Mouse (Mus musculus) MEL (cell line): ENCODE data around the gene Eme1. TPM values are rescaled to one million over a fixed set of nuclear protein-coding genes. Genes with fewer than 3 reads are reported as not detected.

ENCODE experiments used
- DNase-seq: peaks from one replicate; pipeline ENCODE4 v3.0.0; 2011; ENCODE audit warnings: low read depth, low spot score
- H3K27ac ChIP-seq: 2 replicates; pipeline ENCODE4 v1.5.1; 2012; ENCODE audit warnings: low read depth, mild to moderate bottlenecking, control low read depth, low read length, moderate library complexity; ENCODE audit not compliant: control insufficient read depth
- H3K27me3 ChIP-seq, 2 experiments: fragments of 150-350 bp in 1 of 2; sonication (generic) in 1 of 2; 2 replicates each; pipeline ENCODE4 v1.6.1; 2012; ENCODE audit warnings: low read length in 2 of 2, mild to moderate bottlenecking in 2 of 2, improper control_type of control experiment in 1 of 2, moderate library complexity in 1 of 2; ENCODE audit not compliant: insufficient read depth in 2 of 2, control insufficient read depth in 1 of 2
- H3K36me3 ChIP-seq, 2 experiments: 2 replicates each; pipeline ENCODE4 v1.6.1; 2012 to 2014; ENCODE audit warnings: low read length in 2 of 2, improper control_type of control experiment in 1 of 2, inconsistent platforms in 1 of 2, mild to moderate bottlenecking in 1 of 2; ENCODE audit not compliant: insufficient read depth in 2 of 2, control insufficient read depth in 1 of 2
- H3K4me1 ChIP-seq, 2 experiments: fragments of 150-350 bp in 1 of 2; sonication (generic) in 1 of 2; 2 replicates each; pipeline ENCODE4 v1.6.1; 2012; ENCODE audit warnings: low read length in 2 of 2, improper control_type of control experiment in 1 of 2, mild to moderate bottlenecking in 1 of 2; ENCODE audit not compliant: insufficient read depth in 2 of 2, control insufficient read depth in 1 of 2
- H3K4me3 ChIP-seq, 2 experiments: fragments of 150-350 bp in 1 of 2; sonication (generic) in 1 of 2; 2 replicates each; pipeline ENCODE4 v1.5.1; 2012; ENCODE audit warnings: low read depth in 2 of 2, low read length in 2 of 2, mild to moderate bottlenecking in 2 of 2, moderate library complexity in 2 of 2, control low read depth in 1 of 2, improper control_type of control experiment in 1 of 2; ENCODE audit not compliant: control insufficient read depth in 1 of 2, insufficient read depth in 1 of 2
- H3K79me2 ChIP-seq: 2 replicates; pipeline ENCODE4 v1.6.1; 2012; ENCODE audit warnings: mild to moderate bottlenecking, low read length, moderate library complexity; ENCODE audit not compliant: control insufficient read depth, poor library complexity, insufficient read depth
- H3K9ac ChIP-seq: 2 replicates; pipeline ENCODE4 v1.6.1; 2012; ENCODE audit warnings: low read depth, mild to moderate bottlenecking, control low read depth, low read length, moderate library complexity; ENCODE audit not compliant: control insufficient read depth, poor library complexity, severe bottlenecking
- H3K9me3 ChIP-seq: fragments of 150-350 bp; sonication (generic); replicated peaks from 2 replicates; pipeline ENCODE4 v1.6.1; 2012; ENCODE audit warnings: mild to moderate bottlenecking, low read length, improper control_type of control experiment, moderate library complexity; ENCODE audit not compliant: insufficient read depth
- CHD2 ChIP-seq: IDR thresholded peaks from 2 replicates; pipeline ENCODE4 v1.6.1; 2011; ENCODE audit warnings: low read length, improper control_type of control experiment
- CTCF ChIP-seq, 3 experiments: IDR thresholded peaks in 2 of 3; conservative IDR thresholded peaks in 1 of 3; 2 replicates each; pipeline ENCODE4 v1.5.1; 2011 to 2012; ENCODE audit warnings: low read length in 3 of 3, low read depth in 2 of 3, mild to moderate bottlenecking in 2 of 3, improper control_type of control experiment in 1 of 3, inconsistent platforms in 1 of 3, mixed read lengths in 1 of 3, moderate library complexity in 1 of 3; ENCODE audit not compliant: control insufficient read depth in 1 of 3, insufficient read depth in 1 of 3, poor library complexity in 1 of 3, severe bottlenecking in 1 of 3
- EP300 ChIP-seq, 2 experiments: IDR thresholded peaks; 2 replicates each; pipeline ENCODE4 v1.6.1; 2011; ENCODE audit warnings: improper control_type of control experiment in 2 of 2, low read length in 2 of 2, low read depth in 1 of 2, mild to moderate bottlenecking in 1 of 2
- ETS1 ChIP-seq: IDR thresholded peaks from 2 replicates; pipeline ENCODE4 v1.6.1; 2012; ENCODE audit warnings: low read depth, mild to moderate bottlenecking, inconsistent platforms, low read length, improper control_type of control experiment, moderate library complexity
- HCFC1 ChIP-seq: IDR thresholded peaks from 2 replicates; pipeline ENCODE4 v1.6.1; 2012; ENCODE audit warnings: low read depth, mild to moderate bottlenecking, inconsistent platforms, low read length, improper control_type of control experiment, moderate library complexity
- JUND ChIP-seq: IDR thresholded peaks from 2 replicates; pipeline ENCODE4 v1.6.1; 2011; ENCODE audit warnings: low read depth, mild to moderate bottlenecking, improper control_type of control experiment, low read length
- MAFK ChIP-seq: IDR thresholded peaks from 2 replicates; pipeline ENCODE4 v1.6.1; 2011; ENCODE audit warnings: low read depth, mild to moderate bottlenecking, low read length, improper control_type of control experiment, borderline replicate concordance
- MAX ChIP-seq: IDR thresholded peaks from 2 replicates; pipeline ENCODE4 v1.6.1; 2011; ENCODE audit warnings: low read length, improper control_type of control experiment
- MEF2A ChIP-seq: IDR thresholded peaks from 2 replicates; pipeline ENCODE4 v1.6.1; 2014; ENCODE audit warnings: low read depth, mild to moderate bottlenecking, inconsistent platforms, low read length, improper control_type of control experiment; ENCODE audit not compliant: poor library complexity, insufficient replicate concordance, severe bottlenecking; ENCODE audit errors: extremely low read depth
- MYB ChIP-seq: IDR thresholded peaks from 2 replicates; pipeline ENCODE4 v1.6.1; 2011; ENCODE audit warnings: mild to moderate bottlenecking, low read depth, low read length, improper control_type of control experiment
- MYC ChIP-seq: IDR thresholded peaks from 2 replicates; pipeline ENCODE4 v1.6.1; 2011; ENCODE audit warnings: low read depth, mild to moderate bottlenecking, low read length, improper control_type of control experiment, moderate library complexity
- NRF1 ChIP-seq: IDR thresholded peaks from 2 replicates; pipeline ENCODE4 v1.6.1; 2014; ENCODE audit warnings: low read depth, mild to moderate bottlenecking, inconsistent platforms, low read length, improper control_type of control experiment, moderate library complexity; ENCODE audit not compliant: poor library complexity, insufficient read depth, severe bottlenecking
- POLR2AphosphoS2 ChIP-seq: IDR thresholded peaks from 2 replicates; pipeline ENCODE4 v1.6.1; 2011; ENCODE audit warnings: low read length, improper control_type of control experiment
- POLR2AphosphoS5 ChIP-seq: IDR thresholded peaks from 2 replicates; pipeline ENCODE4 v1.6.1; 2012; ENCODE audit warnings: low read depth, borderline replicate concordance, mild to moderate bottlenecking, inconsistent platforms, low read length, moderate library complexity, mixed read lengths
- RAD21 ChIP-seq: IDR thresholded peaks from 2 replicates; pipeline ENCODE4 v1.6.1; 2011; ENCODE audit warnings: mild to moderate bottlenecking, low read depth, low read length, improper control_type of control experiment
- RCOR1 ChIP-seq: IDR thresholded peaks from 2 replicates; pipeline ENCODE4 v1.6.1; 2012; ENCODE audit warnings: low read depth, mild to moderate bottlenecking, inconsistent platforms, low read length, improper control_type of control experiment
- SIN3A ChIP-seq: IDR thresholded peaks from 2 replicates; pipeline ENCODE4 v1.6.1; 2012; ENCODE audit warnings: low read length, improper control_type of control experiment, inconsistent platforms
- TAL1 ChIP-seq: IDR thresholded peaks from 2 replicates; pipeline ENCODE4 v1.6.1; 2012; ENCODE audit warnings: mild to moderate bottlenecking, inconsistent platforms, low read length, moderate library complexity, mixed read lengths
- TBP ChIP-seq: IDR thresholded peaks from 2 replicates; pipeline ENCODE4 v1.8.0; 2011; ENCODE audit warnings: low read depth, low read length, improper control_type of control experiment
- TCF12 ChIP-seq: IDR thresholded peaks from 2 replicates; pipeline ENCODE4 v1.6.1; 2014; ENCODE audit warnings: low read depth, mild to moderate bottlenecking, inconsistent platforms, low read length, improper control_type of control experiment, moderate library complexity
- USF1 ChIP-seq: IDR thresholded peaks from 2 replicates; pipeline ENCODE4 v1.6.1; 2014; ENCODE audit warnings: low read depth, mild to moderate bottlenecking, inconsistent platforms, low read length, improper control_type of control experiment, moderate library complexity
- ZKSCAN1 ChIP-seq: IDR thresholded peaks from 2 replicates; pipeline ENCODE4 v1.6.1; 2012; ENCODE audit warnings: low read depth, mild to moderate bottlenecking, inconsistent platforms, low read length, improper control_type of control experiment, moderate library complexity
- ZMIZ1 ChIP-seq: IDR thresholded peaks from 2 replicates; pipeline ENCODE4 v1.6.1; 2012; ENCODE audit warnings: low read depth, mild to moderate bottlenecking, inconsistent platforms, low read length, improper control_type of control experiment, moderate library complexity
- polyA plus RNA-seq, 2 experiments: library from polyadenylated mRNA; stranded (reverse) in 1 of 2; unstranded in 1 of 2; fragments of >175 nt in 1 of 2; fragments of >200 nt in 1 of 2; gene quantifications; 2 replicates each; pipeline versions ENCODE4 v1.2.1 to v1.2.4; 2012; ENCODE audit warnings: low replicate concordance in 2 of 2, low read depth in 1 of 2; ENCODE audit not compliant: insufficient read length in 2 of 2, insufficient read depth in 1 of 2, missing spikeins in 1 of 2
- total RNA-seq: library from RNA; depleted of rRNA; stranded (reverse); fragments of 300-350 nt; gene quantifications from 2 replicates; pipeline ENCODE4 v1.2.3, GENCODE M21; 2012

Gene Eme1
- total and polyA plus RNA-seq, 3 experiments, result 41.8 to 54.9 TPM; not detected in 1

DNA sequence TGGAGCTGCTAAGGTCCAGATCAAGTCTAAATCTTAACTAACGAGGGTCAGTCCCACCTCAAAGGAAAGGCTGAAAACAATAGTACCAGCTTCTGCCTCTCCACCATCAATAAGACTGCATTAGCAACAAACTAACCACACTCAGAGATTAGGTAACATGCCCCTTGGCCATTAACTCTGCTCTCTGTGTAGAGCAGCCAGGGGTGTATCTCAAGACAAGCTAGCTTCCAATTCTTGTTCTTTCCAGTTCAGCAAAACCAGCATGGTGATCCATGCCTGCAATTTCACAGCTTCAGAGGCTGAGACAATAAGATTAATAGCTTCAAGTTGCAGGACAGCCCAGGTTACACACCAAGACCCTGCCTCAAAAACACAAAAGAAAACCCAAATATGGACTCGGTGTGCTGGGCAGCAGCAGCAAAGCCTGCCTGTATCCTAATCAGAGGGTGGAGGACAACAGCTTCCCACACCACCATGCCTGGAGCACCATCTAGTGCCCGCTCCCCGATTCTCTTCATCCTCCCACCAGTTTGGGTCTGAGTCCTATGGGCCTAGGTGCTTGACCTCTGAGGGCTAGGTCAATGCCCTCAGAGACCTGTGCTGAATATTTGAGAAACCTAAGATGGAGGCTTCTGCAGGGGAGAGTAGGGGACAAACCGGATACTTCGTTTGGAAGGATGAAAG, 55.2 kb downstream of the Eme1 start:
- Histone ChIP-seq H3K9ac (no peak overlapping the region), H3K27me3 (no peaks in the 10 kb centered on the region), H3K4me1 (peaks cover 3 to 19% of the 10 kb centered on the region in 2 experiments; a peak in 3 of 4 replicates), H3K4me3 (no peak overlapping the region), H3K27ac (no peak overlapping the region), H3K79me2 (no peaks in the 10 kb centered on the region; the same call in 1 of the 2 replicates), H3K36me3 (peaks cover 0 to 9% of the 10 kb centered on the region in 2 experiments; a peak in 2 of 4 replicates), H3K9me3 (no peaks in the 10 kb centered on the region)
- no peak for DNase-seq
- TF ChIP-seq JUND, result no peak
- TF ChIP-seq HCFC1, result no peak
- TF ChIP-seq CTCF (IDR thresholded peaks at IDR 0.05 in 2 of 3, conservative IDR thresholded peaks at IDR 0.05 in 1 of 3; ENCODE audit: control insufficient read depth in 1 of 3, insufficient read depth in 1 of 3, low read depth in 2 of 3, low read length in 3 of 3, poor library complexity in 1 of 3, severe bottlenecking in 1 of 3), result no peak
- no peak for TF ChIP-seq NRF1
- no peak for TF ChIP-seq RCOR1
- no peak for TF ChIP-seq TBP
- TF ChIP-seq MAFK, result no peak
- no peak for TF ChIP-seq MYC
- no peak for TF ChIP-seq POLR2AphosphoS5
- no peak for TF ChIP-seq ZMIZ1
- no peak for TF ChIP-seq MAX
- no peak for TF ChIP-seq ZKSCAN1
- TF ChIP-seq MEF2A, result no peak
- TF ChIP-seq MYB, result no peak
- no peak for TF ChIP-seq CHD2
- no peak for TF ChIP-seq TAL1
- TF ChIP-seq, all 39 proteins: peak for 0

DNA sequence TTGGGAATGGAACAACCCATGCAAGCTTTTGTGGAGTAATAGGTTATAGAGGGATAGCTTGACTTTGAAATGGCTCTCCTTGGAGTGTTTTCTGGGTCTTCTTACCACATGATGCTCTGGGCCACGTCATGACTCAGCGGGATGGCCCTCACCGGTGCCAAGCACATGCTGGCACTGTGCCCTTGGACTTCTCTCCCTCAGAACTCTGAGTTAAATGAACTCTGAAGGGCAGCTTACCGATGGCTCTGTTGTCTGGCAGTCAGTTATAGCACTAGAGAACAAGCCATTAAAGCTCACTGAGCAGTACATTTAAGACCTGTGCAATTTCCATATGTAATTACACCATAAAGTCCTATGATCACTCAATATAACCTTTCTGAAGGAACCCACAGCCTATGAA, 56.4 kb downstream of the Eme1 start:
- H3K4me3 ChIP-seq, result no peak overlapping the region
- TF ChIP-seq TAL1 (no peak), ETS1 (no peak), NRF1 (no peak), JUND (no peak), RAD21 (no peak), MYB (no peak), EP300 (IDR thresholded peaks at IDR 0.05; ENCODE audit: low read depth in 1 of 2, low read length in 2 of 2) (no peak), TCF12 (no peak), POLR2AphosphoS5 (no peak), POLR2AphosphoS2 (no peak), USF1 (no peak), HCFC1 (no peak), SIN3A (no peak)
- TF ChIP-seq, all 39 proteins: peak for 0
- Histone ChIP-seq H3K9me3 (no peaks in the 10 kb centered on the region), H3K27me3 (no peaks in the 10 kb centered on the region), H3K9ac (no peak overlapping the region), H3K36me3 (peaks cover 0 to 9% of the 10 kb centered on the region in 2 experiments; a peak in 2 of 4 replicates), H3K4me1 (peaks cover 3 to 17% of the 10 kb centered on the region in 2 experiments; a peak in 3 of 4 replicates), H3K79me2 (no peaks in the 10 kb centered on the region; the same call in 1 of the 2 replicates), H3K27ac (no peak overlapping the region)
- no peak for DNase-seq
